Mouse (Mus musculus) retina, embryonic 14.5 days (tissue): ENCODE results near the gene Olfr1126.
"Not testable (repeated sequence)": the region's sequence is repeated elsewhere in the genome, so short reads cannot be mapped to it uniquely, and the experiment has no call there.

Experiments
- DNase-seq: peaks from one replicate; pipeline ENCODE4 v3.0.0-alpha.2; 2015; ENCODE audit warnings: low spot score

Gene Olfr1126

GRCm38 (mm10) chr2:87453662-87454061 is at the start of gene Olfr1126:
Olfr1126 (plus strand) TSS chr2:87453962.
- DNase-seq = no peak

DNA sequence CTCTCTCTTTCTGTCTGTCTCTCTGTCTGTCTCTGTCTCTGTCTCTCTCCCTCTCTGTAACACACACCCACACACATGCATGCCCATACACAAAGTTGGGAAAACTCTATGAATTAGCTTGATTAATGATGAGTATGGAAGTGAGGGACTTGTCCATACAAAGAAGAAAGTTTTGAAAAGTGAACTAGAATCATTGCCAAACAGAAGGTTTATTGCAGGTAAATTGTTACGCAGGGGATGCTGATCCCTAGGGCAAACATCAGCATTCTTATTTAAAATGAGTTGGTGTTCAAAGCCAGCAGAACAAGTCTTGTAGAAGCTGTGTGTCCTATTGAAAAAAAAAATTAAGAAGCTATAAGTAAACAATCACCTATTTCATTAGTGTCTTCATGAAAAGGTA is 37.4 kb upstream of the Olfr1126 start, which contains the start of gene Olfr1123:
TSS of gene Olfr1123 (plus strand) at position 301 of the 400 bp plus-strand sequence.
- DNase-seq = no peak

DNA sequence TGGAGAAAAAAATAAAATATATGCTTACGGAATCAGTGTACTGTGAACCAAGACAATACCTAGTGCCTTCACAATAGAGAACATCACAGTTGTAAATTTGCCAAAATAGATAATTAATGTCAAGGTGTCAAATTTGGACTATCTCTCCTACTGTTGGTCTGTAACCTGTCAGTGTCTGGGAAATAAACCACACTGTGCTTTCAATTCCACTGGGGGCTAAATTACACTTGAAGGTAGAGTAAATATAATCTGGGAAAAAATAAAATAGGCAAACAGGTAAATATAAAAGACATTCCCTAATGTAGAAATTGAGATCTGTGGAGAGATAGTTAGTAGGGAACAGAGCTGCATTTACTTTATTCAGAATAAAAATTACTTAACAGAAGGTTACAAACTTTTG is 23.8 kb upstream of the Olfr1126 start, which contains the start of gene Olfr1124:
TSS of gene Olfr1124 (plus strand) at position 301 of the 400 bp plus-strand sequence.
- DNase-seq = no peak

- no peak for DNase-seq
These were observed 16.0 kb upstream of the Olfr1126 start for GRCm38 (mm10) chr2:87437731-87438130.

- DNase-seq = no peak
These were observed 8.0 kb downstream of the Olfr1126 start for GRCm38 (mm10) chr2:87461769-87462168.

DNA sequence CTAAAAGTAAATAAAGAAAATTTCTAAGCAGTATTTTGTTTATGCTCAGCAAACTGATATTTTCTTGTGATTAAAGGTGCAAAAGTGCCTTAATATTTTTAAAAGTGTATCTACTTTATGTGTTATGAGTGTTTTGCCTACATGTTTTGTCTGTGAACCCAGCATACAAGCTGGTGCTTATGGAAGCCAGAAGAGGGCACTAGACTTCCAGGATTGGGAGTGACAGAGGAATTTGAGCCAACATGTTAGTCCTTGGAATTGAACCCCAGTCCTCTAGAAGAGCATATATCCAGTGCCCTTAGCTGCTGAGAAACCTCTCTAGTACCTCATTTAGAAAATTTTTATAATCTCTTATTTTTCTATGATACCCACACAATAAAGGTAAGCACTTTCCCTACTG is 26.4 kb downstream of the Olfr1126 start:
- DNase-seq = no peak

- DNase-seq = no peak
These were observed 27.4 kb downstream of the Olfr1126 start for GRCm38 (mm10) chr2:87481158-87481557.

DNA sequence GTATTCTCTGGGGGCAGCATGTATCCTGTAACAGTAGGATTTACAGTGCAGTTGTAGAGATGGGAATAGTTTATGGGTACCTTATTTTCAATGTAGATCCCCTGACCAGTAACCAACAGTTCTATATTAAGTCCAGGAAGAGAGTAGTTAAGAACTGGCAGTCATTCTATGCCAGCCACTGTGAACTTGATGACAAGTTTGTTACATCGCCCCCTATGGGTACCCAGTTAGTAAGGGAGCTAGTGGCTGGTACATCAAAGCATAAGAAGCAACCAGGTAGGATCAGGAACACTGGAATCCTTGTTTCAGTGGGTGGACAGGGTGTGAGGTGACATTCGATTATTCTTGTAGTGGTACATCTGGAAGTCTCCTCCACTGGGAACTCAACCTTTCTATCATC is 28.5 kb downstream of the Olfr1126 start:
- no peak for DNase-seq

- DNase-seq = not testable (repeated sequence)
These were observed 43.2 kb downstream of the Olfr1126 start, which contains the start of gene Pramel7 for GRCm38 (mm10) chr2:87496993-87497392. Pramel7 (minus strand) TSS chr2:87497093.

DNA sequence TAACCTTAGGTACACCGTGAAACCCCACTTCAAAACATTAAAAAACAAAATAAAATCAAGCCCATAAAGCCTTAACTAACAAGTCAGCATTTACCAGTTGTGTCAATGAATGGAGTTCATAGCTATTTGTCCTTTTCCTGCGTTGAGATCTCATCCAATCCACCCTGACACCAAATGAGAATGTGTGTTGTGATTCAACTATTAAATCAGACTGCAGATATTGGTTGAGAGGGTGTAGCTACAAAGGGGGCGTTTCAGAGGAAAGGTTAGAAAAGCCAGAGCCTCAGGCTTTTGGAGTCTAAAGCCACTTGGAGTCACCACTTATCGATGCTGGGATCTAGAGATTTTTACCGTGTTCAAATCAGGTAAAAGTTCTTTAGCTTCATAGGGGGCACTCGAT is 52.5 kb downstream of the Olfr1126 start, which contains the start of gene Pramel6:
TSS of gene Pramel6 (plus strand) at position 301 of the 400 bp plus-strand sequence.
- DNase-seq = no peak
